Mouse (Mus musculus) adrenal gland (tissue): ENCODE results near the gene Rasl10a.

ENCODE experiments used
- microRNA-seq, 2 experiments: library from miRNA; unstranded; fragments of <30 nt; microRNA quantifications; one replicate each; pipeline ENCODE4; 2019

Rasl10a gene

Small RNA genes within 50 kb of the gene (microRNA-seq; reads per million reads assigned to microRNA genes)
- gene Gm47296 = 0 reads per million in 2 experiments
